Mouse (Mus musculus): ENCODE measurements around the gene Slc8a2.

GRCm38 (mm10) chr7:16129846-16130691, 443 bp downstream of the Slc8a2 start:
- TF ChIP-seq CTCF (IDR thresholded peaks at IDR 0.05; ENCODE audit: control insufficient read depth, insufficient read depth, insufficient read length) = no peak
- no peak for TF ChIP-seq CEBPB (IDR thresholded peaks at IDR 0.05; ENCODE audit: low read depth)
- TF ChIP-seq MYOD1 (IDR thresholded peaks at IDR 0.05; ENCODE audit: control insufficient read depth, insufficient read length, low read depth) = no peak

All from C2C12 (cell line).